ENCODE assay signal across 24 mouse cellular contexts in genomic region chr12:96617226-96617625, GRCm38 (mm10).
"Had no signal": no experiment of that assay in that cellular context is flagged by ENCODE, and none has a peak within 500 bp of the region (broad histone marks: within the 10 kb centered on the region; RNA-seq: fewer than 3 reads in every experiment).

No protein-coding gene starts in this region.

- H3K27me3 ChIP-seq: embryonic facial prominence, embryonic 12.5 days; embryonic facial prominence, embryonic 13.5 days; embryonic facial prominence, embryonic 15.5 days; forebrain, embryonic 12.5 days; forebrain, embryonic 13.5 days; forebrain, embryonic 15.5 days had no signal

- H3K36me3 ChIP-seq: embryonic facial prominence, embryonic 10.5 days; embryonic facial prominence, embryonic 12.5 days; embryonic facial prominence, embryonic 13.5 days; embryonic facial prominence, embryonic 15.5 days; forebrain, embryonic 10.5 days; forebrain, embryonic 12.5 days; forebrain, embryonic 15.5 days; heart, embryonic 10.5 days had no signal

- H3K4me3 ChIP-seq: embryonic facial prominence, embryonic 10.5 days; embryonic facial prominence, embryonic 12.5 days; embryonic facial prominence, embryonic 13.5 days; embryonic facial prominence, embryonic 15.5 days; erythroblast, embryonic 14.5 days; forebrain, embryonic 10.5 days; forebrain, embryonic 12.5 days; forebrain, embryonic 13.5 days; forebrain, embryonic 15.5 days; gastrocnemius, adult 2 months; heart, adult 2 months; heart, embryonic 10.5 days had no signal

- H3K27ac ChIP-seq: embryonic facial prominence, embryonic 10.5 days; embryonic facial prominence, embryonic 12.5 days; embryonic facial prominence, embryonic 13.5 days; embryonic facial prominence, embryonic 15.5 days; forebrain, embryonic 10.5 days; forebrain, embryonic 12.5 days; forebrain, embryonic 13.5 days; forebrain, embryonic 15.5 days; gastrocnemius, adult 2 months; heart, adult 2 months; heart, embryonic 10.5 days had no signal

- H3K4me1 ChIP-seq: embryonic facial prominence, embryonic 10.5 days; embryonic facial prominence, embryonic 12.5 days; embryonic facial prominence, embryonic 13.5 days; embryonic facial prominence, embryonic 15.5 days; forebrain, embryonic 10.5 days; forebrain, embryonic 12.5 days; forebrain, embryonic 13.5 days; forebrain, embryonic 15.5 days; heart, embryonic 10.5 days had no signal

- H3K9me3 ChIP-seq: embryonic facial prominence, embryonic 10.5 days; embryonic facial prominence, embryonic 12.5 days; embryonic facial prominence, embryonic 13.5 days; embryonic facial prominence, embryonic 15.5 days; forebrain, embryonic 10.5 days; forebrain, embryonic 12.5 days; forebrain, embryonic 13.5 days; forebrain, embryonic 15.5 days; heart, embryonic 10.5 days had no signal

- DNase-seq: cerebellum, postnatal 10 days; cerebellum, postnatal 14 days; cerebellum, postnatal 25 days; cerebellum, postnatal 36 days; embryo, embryonic 11 days; forebrain, postnatal 0 days; gastrocnemius, adult 2 months; gastrocnemius, postnatal 10 days; gastrocnemius, postnatal 14 days; gastrocnemius, postnatal 25 days; gastrocnemius, postnatal 36 days; heart, adult 11 months; heart, adult 18-20 months; heart, adult 2 months had no signal
